Mouse (Mus musculus): Measurements from ENCODE around the gene Sctr. TPM values are rescaled to one million over a fixed set of nuclear protein-coding genes. Genes with fewer than 3 reads are reported as not detected.
A peak's percentile ranks its signal among the peaks of the same experiment; 100 is the strongest.

Gene Sctr
- polyA plus RNA-seq, 1 experiment from 2014 or later: 0.52 TPM

GRCm38 (mm10) chr1:120074307-120074702 lies 67.6 kb downstream of the Sctr start:
- no peak overlapping the region for H3K27ac ChIP-seq
- H3K9ac ChIP-seq: no peak overlapping the region
- ATAC-seq: no peak
- no peak overlapping the region for H3K4me3 ChIP-seq
- peak overlapping the region; percentile 78; the same call in 1 of the 2 replicates for H3K4me2 ChIP-seq
- 13% methylated on average over 4 of the region's 4 CpGs for WGBS
- H3K36me3 ChIP-seq (ENCODE audit: poor library complexity, severe bottlenecking): no peaks in the 10 kb centered on the region
- peaks cover 28% of the 10 kb centered on the region for H3K4me1 ChIP-seq
- H3K27me3 ChIP-seq: peaks cover 41% of the 10 kb centered on the region
- H3K9me3 ChIP-seq (replicated peaks): no peaks in the 10 kb centered on the region

- H3K9ac ChIP-seq: no peak overlapping the region
- H3K27ac ChIP-seq: no peak overlapping the region
- no peaks in the 10 kb centered on the region for H3K36me3 ChIP-seq (ENCODE audit: poor library complexity, severe bottlenecking)
- no peak overlapping the region for H3K4me3 ChIP-seq
- no peaks in the 10 kb centered on the region for H3K9me3 ChIP-seq (replicated peaks)
- ATAC-seq: no peak
- H3K4me1 ChIP-seq: peaks cover 28% of the 10 kb centered on the region
- H3K27me3 ChIP-seq: peaks cover 41% of the 10 kb centered on the region
- WGBS: 75% methylated on average over 4 of the region's 4 CpGs
- H3K4me2 ChIP-seq: no peak overlapping the region
Measured at GRCm38 (mm10) chr1:120074931-120075330, 68.2 kb downstream of the Sctr start.

- no peaks in the 10 kb centered on the region for H3K36me3 ChIP-seq (ENCODE audit: poor library complexity, severe bottlenecking)
- H3K27me3 ChIP-seq: peaks cover 43% of the 10 kb centered on the region
- no peak overlapping the region for H3K4me2 ChIP-seq
- H3K4me1 ChIP-seq: peaks cover 28% of the 10 kb centered on the region
- H3K4me3 ChIP-seq: no peak overlapping the region
- no peak for ATAC-seq
- no peaks in the 10 kb centered on the region for H3K9me3 ChIP-seq (replicated peaks)
- no peak overlapping the region for H3K27ac ChIP-seq
- WGBS: 85% methylated on average over 5 of the region's 5 CpGs
- H3K9ac ChIP-seq: no peak overlapping the region
Measured at GRCm38 (mm10) chr1:120075507-120075906, 68.8 kb downstream of the Sctr start.

GRCm38 (mm10) chr1:120077746-120078410 lies 71.2 kb downstream of the Sctr start:
- H3K4me1 ChIP-seq: peaks cover 24% of the 10 kb centered on the region
- H3K9ac ChIP-seq: no peak overlapping the region
- no peak overlapping the region for H3K4me2 ChIP-seq
- no peak overlapping the region for H3K4me3 ChIP-seq
- H3K9me3 ChIP-seq (replicated peaks): no peaks in the 10 kb centered on the region
- ATAC-seq: no peak; the same call in 1 of the 2 replicates
- H3K27me3 ChIP-seq: peaks cover 27% of the 10 kb centered on the region
- no peaks in the 10 kb centered on the region for H3K36me3 ChIP-seq (ENCODE audit: poor library complexity, severe bottlenecking)
- 3% methylated on average over 9 of the region's 9 CpGs for WGBS
- no peak overlapping the region for H3K27ac ChIP-seq

- ATAC-seq: no peak
- Histone ChIP-seq H3K27ac (no peak overlapping the region), H3K36me3 (ENCODE audit: poor library complexity, severe bottlenecking) (no peaks in the 10 kb centered on the region), H3K4me2 (no peak overlapping the region), H3K9ac (no peak overlapping the region), H3K4me1 (peaks cover 10% of the 10 kb centered on the region), H3K4me3 (no peak overlapping the region), H3K27me3 (peaks cover 4% of the 10 kb centered on the region; the same call in 1 of the 2 replicates), H3K9me3 (replicated peaks) (no peaks in the 10 kb centered on the region)
- WGBS: 86% methylated on average over 1 of the region's 1 CpGs
Measured at GRCm38 (mm10) chr1:120080632-120081031, 73.9 kb downstream of the Sctr start.

- no peak overlapping the region for H3K27ac ChIP-seq
- H3K36me3 ChIP-seq (ENCODE audit: poor library complexity, severe bottlenecking): no peaks in the 10 kb centered on the region
- no peak for ATAC-seq
- H3K27me3 ChIP-seq: peaks cover 3% of the 10 kb centered on the region; the same call in 1 of the 2 replicates
- H3K9me3 ChIP-seq (replicated peaks): no peaks in the 10 kb centered on the region
- peaks cover 2% of the 10 kb centered on the region for H3K4me1 ChIP-seq
- H3K4me2 ChIP-seq: no peak overlapping the region
- H3K9ac ChIP-seq: no peak overlapping the region
- H3K4me3 ChIP-seq: no peak overlapping the region
- 42% methylated on average over 7 of the region's 7 CpGs for WGBS
Measured at GRCm38 (mm10) chr1:120082957-120083585, 76.4 kb downstream of the Sctr start.

GRCm38 (mm10) chr1:120083921-120084517 lies 77.3 kb downstream of the Sctr start:
- Histone ChIP-seq H3K27ac (no peak overlapping the region), H3K36me3 (ENCODE audit: poor library complexity, severe bottlenecking) (no peaks in the 10 kb centered on the region), H3K9ac (no peak overlapping the region), H3K4me1 (no peaks in the 10 kb centered on the region), H3K4me2 (no peak overlapping the region), H3K4me3 (no peak overlapping the region), H3K9me3 (replicated peaks) (no peaks in the 10 kb centered on the region), H3K27me3 (peaks cover 3% of the 10 kb centered on the region; the same call in 1 of the 2 replicates)
- ATAC-seq: no peak
- 62% methylated on average over 5 of the region's 5 CpGs for WGBS

- H3K27me3 ChIP-seq: no peaks in the 10 kb centered on the region
- no peaks in the 10 kb centered on the region for H3K36me3 ChIP-seq (ENCODE audit: poor library complexity, severe bottlenecking)
- no peak for ATAC-seq
- no peak overlapping the region for H3K4me2 ChIP-seq
- no peaks in the 10 kb centered on the region for H3K4me1 ChIP-seq
- H3K4me3 ChIP-seq: no peak overlapping the region
- no peaks in the 10 kb centered on the region for H3K9me3 ChIP-seq (replicated peaks)
- 64% methylated on average over 3 of the region's 3 CpGs for WGBS
- no peak overlapping the region for H3K27ac ChIP-seq
- H3K9ac ChIP-seq: no peak overlapping the region
Measured at GRCm38 (mm10) chr1:120085696-120086095, 79.0 kb downstream of the Sctr start.

- WGBS: 61% methylated on average over 13 of the region's 13 CpGs
- H3K36me3 ChIP-seq (ENCODE audit: poor library complexity, severe bottlenecking): no peaks in the 10 kb centered on the region
Measured at GRCm38 (mm10) chr1:120086644-120087043, 80.0 kb downstream of the Sctr start.

GRCm38 (mm10) chr1:120089180-120089579 lies 82.5 kb downstream of the Sctr start:
- Histone ChIP-seq H3K36me3 (ENCODE audit: poor library complexity, severe bottlenecking) (no peaks in the 10 kb centered on the region), H3K27me3 (no peaks in the 10 kb centered on the region), H3K4me2 (no peak overlapping the region), H3K9ac (no peak overlapping the region), H3K27ac (no peak overlapping the region), H3K9me3 (replicated peaks) (peaks cover 7% of the 10 kb centered on the region; the same call in 1 of the 2 replicates), H3K4me3 (no peak overlapping the region), H3K4me1 (no peaks in the 10 kb centered on the region)
- 11% methylated on average over 4 of the region's 5 CpGs for WGBS
- ATAC-seq: no peak

More at GRCm38 (mm10) chr1:120086644-120087043, 80.0 kb downstream of the Sctr start:
- Histone ChIP-seq H3K27me3 (no peaks in the 10 kb centered on the region), H3K4me3 (no peak overlapping the region), H3K9me3 (replicated peaks) (no peaks in the 10 kb centered on the region), H3K4me2 (no peak overlapping the region), H3K27ac (no peak overlapping the region), H3K9ac (no peak overlapping the region), H3K4me1 (no peaks in the 10 kb centered on the region)
- ATAC-seq: no peak

GRCm38 (mm10) chr1:120090880-120091570 lies 84.3 kb downstream of the Sctr start:
- Histone ChIP-seq H3K9ac (no peak overlapping the region), H3K27ac (no peak overlapping the region), H3K4me1 (no peaks in the 10 kb centered on the region), H3K27me3 (no peaks in the 10 kb centered on the region), H3K4me3 (no peak overlapping the region), H3K9me3 (replicated peaks) (peaks cover 7% of the 10 kb centered on the region; the same call in 1 of the 2 replicates), H3K4me2 (no peak overlapping the region), H3K36me3 (ENCODE audit: poor library complexity, severe bottlenecking) (no peaks in the 10 kb centered on the region)
- ATAC-seq: no peak
- 91% methylated on average over 8 of the region's 8 CpGs for WGBS

Measured in forebrain, embryonic 13.5 days (tissue).